In the genomic region with DNA sequence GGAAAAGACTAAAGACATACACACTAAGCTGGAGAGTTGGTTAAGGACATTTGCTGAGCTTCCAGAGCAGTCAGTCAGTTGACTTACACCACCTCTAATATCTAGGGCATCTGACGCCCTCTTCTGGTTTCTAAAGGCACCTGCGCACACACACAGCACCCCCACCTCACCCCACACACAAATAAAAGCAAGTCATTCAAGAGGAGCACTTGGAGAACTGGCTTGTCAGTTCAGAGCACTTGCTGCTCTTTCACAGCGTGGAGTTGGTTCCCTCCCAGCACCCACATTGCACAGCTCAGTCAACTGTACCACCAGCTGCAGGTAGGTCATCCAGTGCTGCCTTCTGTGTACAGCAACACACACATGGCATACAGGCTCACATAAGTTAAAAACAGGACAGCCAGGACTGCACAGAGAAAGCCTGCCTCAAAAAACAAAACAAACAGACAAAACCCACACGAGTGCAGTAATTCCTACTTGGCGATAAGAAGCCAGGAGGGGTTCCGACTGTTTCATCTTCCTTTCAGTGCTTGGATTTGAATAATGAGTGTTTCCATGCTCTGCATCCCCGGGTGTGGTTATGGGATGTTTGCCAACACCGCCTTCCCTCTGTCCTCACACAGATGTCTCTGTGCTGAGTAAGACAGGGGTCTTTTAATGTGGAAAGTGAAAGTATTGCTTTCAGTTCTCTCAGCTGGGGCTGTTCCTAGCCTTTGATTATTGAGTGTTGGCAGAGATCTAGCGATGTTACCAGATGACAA, we compare ENCODE assay signal across 8 mouse cellular contexts. TPM values are rescaled to one million over a fixed set of nuclear protein-coding genes. Genes with fewer than 3 reads are reported as not detected.
A peak's percentile ranks its signal among the peaks of the same experiment; 100 is the strongest.
DNase-seq lines count a peak whose midpoint lies in the region; ATAC-seq and TF ChIP-seq lines count a peak whose summit lies in the region.

No protein-coding gene starts in this region.

- no peak overlapping the region for H3K27ac ChIP-seq in liver, embryonic 14.5 days
- H3K27ac ChIP-seq in liver, embryonic 12.5 days = no peak overlapping the region
- peak overlapping the region; percentile 17 for H3K27ac ChIP-seq in bone marrow macrophage, adult 2 months (ENCODE audit: insufficient read depth, low read depth, low read length)

- no peak for TF ChIP-seq POLR2A in bone marrow macrophage, adult 2 months (IDR thresholded peaks at IDR 0.05; ENCODE audit: borderline replicate concordance, low read depth, low read length)

- H3K27me3 ChIP-seq in liver, embryonic 14.5 days (ENCODE audit: control insufficient read depth, insufficient read depth, low read length) = no peaks in the 10 kb centered on the region
- no peaks in the 10 kb centered on the region for H3K27me3 ChIP-seq in liver, embryonic 12.5 days (replicated peaks)

- no peak for TF ChIP-seq EP300 in liver, embryonic 14.5 days (IDR thresholded peaks at IDR 0.05; ENCODE audit: low read depth)

- ATAC-seq in liver, embryonic 14.5 days (ENCODE audit: insufficient read depth) = no peak
- ATAC-seq in liver, embryonic 12.5 days = no peak
- peak; percentile 27 for ATAC-seq in inflammation-experienced regulatory T-cells, adult 6 months

- WGBS in liver, embryonic 14.5 days (ENCODE audit: insufficient replicate concordance) = 47% methylated on average over 9 of the region's 9 CpGs
- 65% methylated on average over 9 of the region's 9 CpGs for WGBS in liver, embryonic 12.5 days (ENCODE audit: insufficient replicate concordance)

- no peaks in the 10 kb centered on the region for H3K36me3 ChIP-seq in liver, embryonic 14.5 days (replicated peaks; ENCODE audit: control insufficient read depth, insufficient read depth, low read depth)
- H3K36me3 ChIP-seq in liver, embryonic 12.5 days = no peaks in the 10 kb centered on the region

- no peaks in the 10 kb centered on the region for H3K9me3 ChIP-seq in liver, embryonic 14.5 days (ENCODE audit: control insufficient read depth, low read length)
- no peaks in the 10 kb centered on the region for H3K9me3 ChIP-seq in liver, embryonic 12.5 days (replicated peaks)

- intact Hi-C loops in left cerebral cortex, postnatal 14 days (cut with DNase I) = no loop called here

- no peak overlapping the region for H3K4me2 ChIP-seq in liver, embryonic 14.5 days (ENCODE audit: low read depth)
- no peak overlapping the region for H3K4me2 ChIP-seq in liver, embryonic 12.5 days

- H3K4me1 ChIP-seq in liver, embryonic 14.5 days (replicated peaks; ENCODE audit: control insufficient read depth in 2 of 2, insufficient read depth in 2 of 2, low read length in 1 of 2) = peaks cover 2 to 19% of the 10 kb centered on the region in 2 experiments
- peaks cover 82% of the 10 kb centered on the region for H3K4me1 ChIP-seq in liver, embryonic 12.5 days
- peaks cover 68% of the 10 kb centered on the region for H3K4me1 ChIP-seq in bone marrow macrophage, adult 2 months (ENCODE audit: control insufficient read depth, insufficient read depth, low read length)

- peak; percentile 59 for TF ChIP-seq CTCF in liver, embryonic 14.5 days (IDR thresholded peaks at IDR 0.05; ENCODE audit: low read depth)
- TF ChIP-seq CTCF in bone marrow macrophage, adult 2 months (IDR thresholded peaks at IDR 0.05; ENCODE audit: low read depth, low read length) = peak; percentile 44; the same call in 1 of the 2 replicates

- no peak overlapping the region for H3K4me3 ChIP-seq in liver, embryonic 14.5 days (ENCODE audit: insufficient read depth in 1 of 2, low read depth in 2 of 2, low read length in 2 of 2)
- no peak overlapping the region for H3K4me3 ChIP-seq in liver, embryonic 12.5 days
- H3K4me3 ChIP-seq in bone marrow macrophage, adult 2 months (ENCODE audit: insufficient read depth, low read length) = peak overlapping the region; percentile 41

- no peak for DNase-seq in liver, embryonic 14.5 days (ENCODE audit: low read depth in 3 of 3, low spot score in 3 of 3)
- DNase-seq in frontal cortex, postnatal 10 days (ENCODE audit: low spot score in 2 of 2) = peak; percentile 53 to 58
- peak; percentile 69 to 72 for DNase-seq in left cerebral cortex, postnatal 14 days (ENCODE audit: low spot score in 2 of 2)
- DNase-seq in naive thymus-derived CD4-positive, alpha-beta T cell, adult 2 months (ENCODE audit: low read depth) = peak; percentile 82
- DNase-seq in thymus, postnatal 14 days = peak; percentile 84

- H3K9ac ChIP-seq in liver, embryonic 14.5 days (replicated peaks) = no peak overlapping the region
- no peak overlapping the region for H3K9ac ChIP-seq in liver, embryonic 12.5 days

RNA-seq across cellular contexts. Expression of a gene that starts 50.9 kb away (rescaled TPM):
- polyA plus RNA-seq in liver, embryonic 14.5 days (2012; rRNA removed) = 10.1 and 11.1 TPM in 2 replicates
- polyA plus RNA-seq in liver, embryonic 14.5 days (2014; fragmentation: Nextera tagmentation; extraction: Ambion mirVana) = 3.9 and 5.5 TPM in 2 replicates
- polyA plus RNA-seq in liver, embryonic 12.5 days (2016; fragmentation: Nextera tagmentation; extraction: Ambion mirVana) = 10.1 and 10.8 TPM in 2 replicates
- polyA plus RNA-seq in bone marrow macrophage, adult 2 months (2012; ENCODE audit: insufficient read depth, insufficient read length, missing spikeins) = 20.5 and 23.6 TPM in 2 replicates
- 10 to 100 TPM; 26.4 to 37.9 (median 29.7) TPM for polyA plus RNA-seq in inflammation-experienced regulatory T-cells, adult 6 months (2017; shearing (Covaris generic))
- total RNA-seq in left cerebral cortex, postnatal 14 days (2021) = 100 to 1,000 TPM; 118 to 124 TPM

Comparison
In these comparisons a context has a peak if more than half of its experiments do, and no peak if none do; other contexts are left out.
1. DNase-seq: peak in frontal cortex, postnatal 10 days (2 of 2), left cerebral cortex, postnatal 14 days (2 of 2), naive thymus-derived CD4-positive, alpha-beta T cell, adult 2 months (single experiment) and thymus, postnatal 14 days (single experiment); none in liver, embryonic 14.5 days (0 of 3).